Mouse (Mus musculus) ES-E14 (cell line): ENCODE measurements at regions not wholly inside any gene's neighbourhood (a gene's known extent, or its start where the extent isn't known, plus 50 kb on each side); places are given as distances from the start of the nearest gene placed in this dataset.

Source experiments
- CHD2 ChIP-seq: IDR thresholded peaks from 2 replicates; pipeline ENCODE4 v1.6.1; 2014; ENCODE audit warnings: mild to moderate bottlenecking, low read depth, low read length, inconsistent platforms
- ZC3H11A ChIP-seq: IDR thresholded peaks from 2 replicates; pipeline ENCODE4 v1.6.1; 2012; ENCODE audit warnings: low read depth, mild to moderate bottlenecking, inconsistent platforms, low read length, borderline replicate concordance

DNA sequence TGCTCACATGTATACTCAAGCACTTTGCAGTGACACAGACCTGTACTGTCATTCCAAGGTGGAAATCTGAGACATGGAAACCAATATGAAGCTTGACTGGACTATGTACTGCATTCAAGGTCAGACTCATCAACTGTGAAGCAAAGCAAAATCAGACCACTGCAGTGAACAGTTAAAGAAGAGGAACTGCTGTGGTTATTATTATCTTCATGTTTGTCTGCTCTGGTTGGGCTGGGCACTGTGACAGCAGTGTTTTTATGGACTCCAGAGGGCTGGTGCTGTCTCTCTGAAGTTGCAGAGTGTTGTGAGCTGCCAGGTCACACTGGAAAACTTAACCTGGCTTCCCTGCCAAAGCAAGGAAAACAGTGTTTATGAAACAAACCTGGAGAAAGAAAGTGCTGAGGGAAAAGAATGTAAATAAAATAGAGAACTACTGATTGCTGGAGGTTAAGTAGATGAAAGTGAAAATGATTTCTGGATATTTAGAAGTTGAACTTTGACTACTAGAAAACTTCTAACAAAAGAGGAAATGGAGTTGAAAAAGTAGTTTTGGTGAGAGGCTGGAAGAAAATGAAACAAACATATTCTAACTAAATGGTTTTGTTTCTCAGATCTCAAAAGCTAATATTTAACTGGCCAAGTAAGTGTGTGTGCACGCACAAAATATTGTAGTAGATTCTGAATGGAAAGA, 181.7 kb downstream of the Gm28710 start:
- no peak for TF ChIP-seq CHD2
- TF ChIP-seq ZC3H11A: no peak
